Mouse (Mus musculus): ENCODE data around the gene Gsk3b.
"Not testable (repeated sequence)": the region's sequence is repeated elsewhere in the genome, so short reads cannot be mapped to it uniquely, and the experiment has no call there.

Gsk3b gene

DNA sequence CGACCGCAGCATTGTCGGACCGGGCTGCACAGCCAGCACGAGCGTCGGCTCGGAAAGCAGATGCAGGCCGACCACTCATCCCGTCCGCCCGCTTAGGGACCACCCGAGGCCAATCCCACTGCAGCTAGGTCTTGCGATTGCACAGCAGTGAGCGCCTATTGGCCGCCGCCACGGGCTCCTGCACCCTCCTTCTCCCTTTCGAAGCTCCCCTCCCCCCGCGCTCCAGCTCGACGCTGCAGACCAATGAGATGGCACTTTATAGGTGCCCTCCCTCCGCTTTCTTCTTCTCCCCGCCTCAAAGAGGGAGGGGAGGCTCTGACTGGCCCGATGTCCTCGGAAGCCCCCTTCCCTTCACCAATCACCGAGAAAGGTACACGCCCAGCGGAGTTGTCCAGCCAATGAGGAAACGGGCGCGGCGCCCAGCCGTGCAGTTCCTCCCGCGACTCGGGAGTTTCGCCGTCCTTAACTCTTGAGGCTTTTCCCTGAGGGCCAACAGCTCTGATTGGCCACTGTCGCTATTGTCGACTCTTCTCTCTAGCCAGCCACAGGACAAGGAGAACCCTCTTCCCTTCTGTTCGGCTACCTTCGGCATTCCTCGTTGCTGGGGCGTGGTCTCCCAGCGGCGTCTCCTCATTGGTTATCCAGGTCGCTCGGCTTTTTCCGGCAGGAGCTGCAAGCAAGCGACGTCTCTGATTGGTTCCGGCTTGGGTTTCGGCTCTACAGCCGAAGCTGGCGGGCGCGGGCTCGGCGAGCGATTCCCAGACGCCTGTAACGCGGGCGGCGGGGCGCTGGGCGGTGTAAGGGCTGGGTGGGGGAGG, at the start of gene Gsk3b:
Gene Gsk3b (plus strand): TSS at position 373 of the 818 bp plus-strand sequence.
- DNase-seq, result peak; percentile 97 to 100

DNA sequence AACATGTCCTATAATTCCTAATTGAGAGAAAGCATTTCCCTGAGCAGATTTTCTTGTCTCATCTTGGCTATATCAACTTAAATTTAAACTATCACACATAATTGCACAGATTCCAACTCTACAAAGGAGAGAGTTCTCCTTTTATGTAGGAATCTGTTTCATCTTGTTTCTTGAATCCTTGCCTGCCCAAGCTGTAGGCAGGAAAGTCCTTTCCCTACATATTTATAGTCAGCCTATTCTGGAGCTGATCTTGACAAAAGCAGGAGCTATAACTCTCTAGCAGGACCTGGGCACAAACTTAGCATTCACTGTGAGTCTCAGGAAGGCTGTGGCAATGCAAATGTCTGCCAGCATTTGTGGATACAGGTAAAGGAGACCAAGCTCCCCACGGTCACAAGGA, 46.6 kb upstream of the Gsk3b start:
- no peak for DNase-seq

DNA sequence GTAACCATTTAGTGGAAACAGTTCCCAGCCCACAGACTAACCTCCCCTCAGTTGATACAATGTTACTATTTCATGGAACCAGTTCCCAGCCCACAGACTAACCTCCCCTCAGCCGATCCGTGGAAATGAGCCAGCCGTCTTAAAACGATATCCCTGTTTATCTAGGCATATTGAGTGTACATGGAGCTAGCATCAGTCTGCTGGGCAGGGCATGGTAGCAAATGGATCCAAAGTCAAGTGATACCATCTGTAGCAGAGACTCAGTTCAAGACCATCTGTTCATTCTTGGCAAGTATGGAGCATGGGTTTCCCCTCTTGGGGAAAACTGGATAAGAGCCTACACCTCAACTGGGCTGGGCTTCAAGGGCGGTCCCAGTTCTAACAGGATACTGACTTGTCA, 44.2 kb upstream of the Gsk3b start:
- DNase-seq, result no peak

DNA sequence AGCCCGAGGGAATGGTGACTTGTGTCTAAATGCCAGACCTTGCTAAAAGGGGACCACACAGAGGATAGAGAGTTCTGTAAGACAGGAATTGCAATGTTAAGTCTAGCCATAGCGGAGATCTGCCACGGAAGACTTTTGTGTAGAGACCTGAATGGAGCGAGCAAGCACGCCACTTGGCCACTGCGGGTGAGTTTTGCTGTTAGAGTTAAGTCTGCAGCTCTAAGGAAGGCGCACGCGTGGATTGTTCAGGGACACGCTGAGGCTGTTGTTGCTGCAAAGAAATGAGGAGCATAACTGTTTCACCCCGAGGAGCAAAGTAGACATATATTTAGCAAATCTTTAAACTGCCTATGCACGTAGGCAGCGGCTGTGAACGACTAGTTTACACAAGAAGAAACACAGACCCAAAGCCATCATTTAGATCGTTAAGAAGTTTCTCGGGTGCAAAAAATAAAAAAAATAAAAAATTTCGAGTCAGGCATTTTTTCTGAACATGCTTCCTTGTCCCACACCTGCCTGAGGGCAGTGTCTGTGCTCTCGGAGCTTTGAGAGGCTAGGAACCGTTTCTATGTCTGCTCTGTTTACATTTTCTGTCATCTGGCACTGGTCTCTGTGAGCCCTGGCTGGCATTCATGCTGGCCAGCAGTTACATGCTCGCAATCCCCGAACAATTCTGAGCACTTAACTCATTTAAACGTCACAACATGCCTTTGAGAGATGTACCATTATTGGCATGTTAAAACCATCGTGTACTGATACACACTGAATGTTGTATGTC, 40.8 kb upstream of the Gsk3b start:
- no peak for DNase-seq

DNA sequence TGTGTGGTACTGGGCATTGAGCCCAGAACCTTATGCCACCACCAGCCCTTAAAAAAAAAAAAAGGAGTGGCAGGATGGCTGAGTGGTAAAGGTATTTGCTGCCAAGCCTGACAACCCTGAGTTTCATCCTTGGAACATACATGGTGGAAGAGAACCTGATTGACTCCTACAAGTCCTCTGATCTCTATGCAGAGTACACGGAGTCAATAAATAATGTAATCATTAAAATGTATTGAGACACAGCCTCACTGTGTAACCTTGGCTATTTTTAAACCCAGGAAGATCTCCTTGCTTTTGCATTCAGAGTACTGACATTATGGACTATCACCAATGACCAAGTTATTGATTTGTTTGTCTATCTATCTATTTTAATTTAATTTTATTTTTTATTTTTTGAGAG, 30.9 kb upstream of the Gsk3b start:
- DNase-seq, result no peak

DNA sequence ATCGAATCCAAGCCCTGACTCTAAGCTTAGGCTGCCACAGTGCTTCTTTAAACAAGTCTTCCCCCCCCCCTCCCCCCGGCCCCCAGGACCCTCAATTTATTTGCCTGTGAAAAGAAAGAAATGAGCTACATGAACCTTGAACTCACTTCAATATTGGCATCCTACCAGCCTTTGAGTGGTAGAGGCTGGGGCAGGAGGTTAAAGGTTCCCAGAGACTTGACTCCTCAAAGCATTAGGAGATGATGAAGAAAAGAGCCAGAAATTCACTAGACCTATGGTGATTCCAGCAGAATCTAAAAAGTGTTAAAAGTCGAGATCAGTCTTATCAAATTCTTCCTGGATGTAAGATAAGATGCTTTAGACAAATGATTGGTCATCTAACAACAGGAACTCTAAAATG, 30.0 kb upstream of the Gsk3b start:
- DNase-seq, result no peak

DNA sequence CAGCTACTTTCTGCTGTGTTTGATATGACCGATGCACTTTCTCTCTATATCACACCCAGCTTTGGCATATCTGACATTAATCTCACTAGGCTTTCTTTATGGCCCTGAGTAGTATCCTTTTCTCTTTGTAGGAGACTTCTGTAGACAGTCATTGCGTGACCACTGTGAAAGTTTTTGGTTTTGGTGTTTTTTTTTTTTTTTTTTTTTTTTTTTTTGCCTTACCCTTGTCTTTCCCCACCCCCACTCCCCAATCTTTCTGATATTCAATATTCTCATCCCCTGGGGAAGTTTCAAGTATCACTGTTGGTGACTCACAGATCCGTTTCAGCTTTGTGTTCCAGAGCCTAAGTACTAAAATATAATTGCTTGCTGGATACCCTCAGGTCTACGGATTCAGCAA, 29.2 kb upstream of the Gsk3b start:
- DNase-seq, result no peak

DNA sequence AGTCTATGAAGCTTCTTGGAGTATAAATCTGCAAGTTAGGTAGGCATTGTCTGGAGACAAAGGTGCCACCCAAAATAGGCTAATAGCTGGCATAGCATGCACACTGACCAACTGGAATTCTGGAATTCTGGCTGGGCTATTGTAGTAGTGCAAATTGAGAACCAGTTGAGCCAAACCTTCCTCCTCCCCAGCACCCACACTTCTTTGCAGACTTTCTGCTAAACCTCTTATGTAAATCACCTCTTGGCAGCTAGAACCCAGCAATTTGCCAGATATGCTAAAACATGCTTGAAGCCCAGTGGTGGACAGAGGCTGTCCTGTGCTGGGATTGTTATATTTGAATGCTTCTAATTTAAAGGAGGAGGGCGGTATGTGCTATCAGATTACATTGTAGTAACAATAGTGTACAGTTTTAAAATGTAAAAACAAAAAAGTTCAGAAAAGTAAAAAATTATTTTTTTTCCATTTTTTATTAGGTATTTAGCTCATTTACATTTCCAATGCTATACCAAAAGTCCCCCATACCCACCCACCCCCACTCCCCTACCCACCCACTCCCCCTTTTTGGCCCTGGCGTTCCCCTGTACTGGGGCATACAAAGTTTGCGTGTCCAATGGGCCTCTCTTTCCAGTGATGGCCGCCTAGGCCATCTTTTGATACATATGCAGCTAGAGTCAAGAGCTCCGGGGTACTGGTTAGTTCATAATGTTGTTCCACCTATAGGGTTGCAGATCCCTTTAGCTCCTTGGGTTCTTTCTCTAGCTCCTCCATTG, 14.8 kb upstream of the Gsk3b start:
- DNase-seq, result not testable (repeated sequence)

DNA sequence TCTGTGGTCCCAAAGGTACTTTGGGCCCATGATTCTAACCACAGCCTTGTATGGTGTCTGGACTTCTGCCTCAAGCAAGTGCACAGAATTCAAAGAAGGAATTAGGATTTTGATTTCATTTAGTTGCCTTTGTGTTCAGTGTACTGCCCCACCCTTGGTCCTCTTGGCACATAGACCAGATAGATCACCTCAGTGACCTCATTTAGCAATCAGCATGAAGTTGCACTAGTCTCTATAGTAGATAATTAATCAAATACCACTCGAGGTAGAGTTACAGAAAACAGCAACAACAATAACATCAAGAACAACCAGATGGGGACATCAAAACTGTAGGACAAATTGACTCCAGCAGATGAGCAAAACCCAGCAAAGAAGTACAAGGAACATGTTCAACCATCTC, 8.6 kb upstream of the Gsk3b start:
- no peak for DNase-seq

DNA sequence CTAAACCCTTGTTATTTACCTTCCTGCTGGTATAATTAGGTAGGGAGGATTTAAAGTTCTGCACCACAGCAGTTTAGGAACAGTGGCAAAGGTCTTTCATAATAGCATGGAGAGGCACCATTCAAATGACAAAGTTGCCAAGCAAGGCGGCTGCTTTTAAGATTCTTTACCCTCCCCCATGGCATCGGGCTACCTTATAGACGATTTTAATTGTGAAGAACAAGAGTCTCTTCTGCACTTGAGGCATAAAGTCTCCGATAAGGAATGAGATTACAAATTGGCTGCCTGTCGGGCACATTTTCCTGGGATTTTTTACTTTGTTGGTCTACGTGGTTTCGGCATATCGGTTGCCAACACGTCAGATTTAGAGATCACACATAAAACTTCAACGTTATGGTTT, 1.6 kb upstream of the Gsk3b start:
- DNase-seq, result no peak

DNA sequence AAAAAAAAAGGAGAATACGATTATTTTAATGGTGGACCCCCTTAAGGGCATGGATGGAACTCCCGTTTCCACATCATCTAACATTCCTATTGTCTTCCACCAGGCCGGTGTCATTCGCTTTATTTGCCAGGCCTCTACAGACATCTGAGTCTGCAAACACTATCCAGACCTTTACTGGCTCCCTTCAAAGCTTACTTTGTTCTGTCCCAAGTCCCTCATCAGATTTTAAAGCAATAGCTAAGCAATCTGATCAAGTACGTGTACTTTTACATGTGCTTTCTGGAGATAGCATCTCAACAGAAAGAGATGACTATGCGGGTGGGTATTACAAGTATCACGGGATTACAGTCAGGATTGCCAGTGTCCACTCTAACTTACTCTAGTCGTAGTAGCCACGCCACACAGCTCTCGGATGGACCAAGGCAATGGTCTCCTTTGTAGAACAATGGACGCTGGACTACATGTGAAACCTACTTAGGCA, 1.1 kb upstream of the Gsk3b start:
- no peak for DNase-seq

DNA sequence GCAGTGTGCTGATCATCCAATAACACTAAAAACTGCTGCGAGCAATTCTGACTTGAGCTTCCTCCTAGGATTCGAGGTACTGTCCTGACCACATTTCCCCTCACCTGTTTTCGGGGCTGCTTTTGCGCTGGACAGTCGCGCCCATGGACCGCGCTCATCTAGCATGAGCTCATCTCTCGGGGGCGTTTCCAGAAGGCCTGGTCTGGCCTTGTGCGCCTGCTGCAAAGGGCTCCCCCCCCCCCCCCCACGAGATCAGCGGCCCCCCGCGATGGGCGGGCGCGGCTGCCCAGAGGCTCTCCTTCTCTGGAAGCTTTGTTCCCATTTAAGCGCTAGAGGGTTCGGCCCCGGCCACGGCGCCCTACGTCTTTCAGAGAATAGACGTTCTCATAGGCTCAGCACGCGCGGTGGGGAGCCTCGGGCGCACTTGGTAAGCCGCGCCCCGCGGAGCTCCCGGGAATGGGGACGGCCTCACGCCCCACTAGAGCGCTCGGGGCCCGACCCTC, 624 bp upstream of the Gsk3b start:
- DNase-seq, result no peak

DNA sequence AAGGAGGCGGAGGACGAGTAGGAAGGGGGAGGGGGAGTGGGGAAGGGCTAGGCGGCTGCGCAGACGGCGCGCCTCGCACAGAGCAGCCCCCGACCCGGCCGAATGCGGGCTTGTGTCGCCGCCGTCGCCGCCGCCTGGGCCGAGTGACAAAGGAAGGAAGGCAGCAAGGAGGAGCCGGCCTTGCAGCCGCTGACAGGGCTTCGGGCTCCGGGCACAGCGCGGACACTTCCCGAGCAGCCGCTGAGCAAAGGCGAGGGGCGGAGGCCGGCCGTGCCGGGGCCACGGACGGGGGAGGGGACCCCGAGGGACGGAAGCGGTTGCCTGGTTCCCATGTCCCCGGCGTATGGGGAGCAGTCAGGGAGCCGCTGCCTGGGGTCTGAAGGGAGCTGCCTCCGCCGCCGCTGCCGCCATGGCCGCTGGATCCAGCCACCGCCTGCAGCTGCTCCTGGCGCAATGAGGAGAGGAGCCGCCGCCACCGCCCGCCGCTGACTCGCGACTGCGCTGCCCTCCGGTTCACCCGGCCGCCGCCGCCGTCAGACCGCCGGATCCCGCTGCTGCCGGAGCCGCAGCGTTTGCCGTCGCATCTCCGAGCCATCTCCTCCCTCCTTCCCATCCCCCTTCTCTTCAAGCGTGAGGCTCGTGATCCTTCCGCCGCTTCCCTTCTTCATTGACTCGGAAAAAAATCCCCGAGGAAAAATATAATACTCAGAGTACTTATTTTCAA, 808 bp downstream of the Gsk3b start:
- DNase-seq, result no peak

DNA sequence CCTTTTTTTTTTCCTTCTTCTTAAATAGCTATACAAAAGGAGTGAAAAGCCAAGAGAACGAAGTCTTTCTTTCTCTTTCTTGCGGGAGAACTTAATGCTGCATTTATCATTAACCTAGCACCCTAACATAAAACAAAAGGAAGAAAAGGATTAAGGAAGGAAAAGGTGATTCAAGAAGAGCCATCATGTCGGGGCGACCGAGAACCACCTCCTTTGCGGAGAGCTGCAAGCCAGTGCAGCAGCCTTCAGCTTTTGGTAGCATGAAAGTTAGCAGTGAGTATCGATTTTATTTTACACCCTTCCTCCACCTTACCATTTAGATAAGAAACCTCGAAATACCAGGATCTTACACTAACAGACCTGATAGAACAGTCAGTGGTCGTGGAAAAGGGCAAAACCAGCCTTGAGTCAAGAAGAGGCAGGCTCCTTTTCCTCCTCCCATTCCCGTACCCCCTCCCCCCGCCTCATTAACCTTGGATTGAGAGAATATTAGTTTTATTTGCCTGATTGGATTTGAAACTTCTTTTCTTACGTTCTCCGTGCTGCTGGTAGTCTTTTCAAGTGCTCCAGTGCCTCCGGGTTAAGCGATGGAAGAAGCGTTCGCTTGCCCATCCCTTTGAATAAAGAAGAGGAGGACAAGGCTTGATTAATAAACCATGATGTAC, 1.7 kb downstream of the Gsk3b start:
- DNase-seq, result peak; percentile 8 to 14

DNA sequence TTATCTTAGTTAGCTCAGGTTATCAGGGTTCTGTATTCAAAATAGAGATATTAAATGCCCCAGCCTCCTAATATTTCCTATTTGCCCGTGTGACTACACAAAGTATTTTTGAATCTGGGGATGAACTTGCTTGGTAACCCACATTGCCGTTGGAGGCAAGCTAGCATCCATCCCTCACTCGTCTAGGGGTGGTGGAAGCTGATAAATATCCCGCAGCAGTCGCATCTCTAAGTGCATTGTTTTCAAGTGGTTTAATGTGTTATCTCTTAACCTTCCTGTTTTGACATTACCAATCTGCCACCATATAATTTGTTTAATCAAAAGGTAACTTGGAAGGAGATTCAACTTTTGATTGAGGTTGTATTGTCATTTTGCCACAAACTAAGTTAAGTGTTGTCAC, 2.2 kb downstream of the Gsk3b start:
- DNase-seq, result no peak

DNA sequence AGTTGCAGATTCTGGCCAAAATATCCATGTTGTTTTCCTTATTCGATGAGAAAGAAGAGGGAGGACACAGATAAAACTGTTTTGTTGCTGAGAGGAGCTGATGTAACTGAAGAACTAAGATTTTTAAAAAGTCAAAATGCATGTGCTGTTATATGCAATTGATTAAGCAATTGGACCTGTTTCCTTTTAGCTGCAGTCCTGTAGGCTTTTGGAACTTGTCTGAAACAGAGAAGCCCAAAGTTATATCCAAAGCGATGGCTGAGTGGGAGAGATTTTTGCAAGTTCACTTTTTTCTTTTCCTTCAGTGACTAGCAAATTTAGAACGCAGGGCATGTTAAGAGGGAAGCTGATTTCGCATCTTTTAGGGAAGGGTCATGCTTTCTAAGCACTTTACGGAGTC, 2.9 kb downstream of the Gsk3b start:
- no peak for DNase-seq

DNA sequence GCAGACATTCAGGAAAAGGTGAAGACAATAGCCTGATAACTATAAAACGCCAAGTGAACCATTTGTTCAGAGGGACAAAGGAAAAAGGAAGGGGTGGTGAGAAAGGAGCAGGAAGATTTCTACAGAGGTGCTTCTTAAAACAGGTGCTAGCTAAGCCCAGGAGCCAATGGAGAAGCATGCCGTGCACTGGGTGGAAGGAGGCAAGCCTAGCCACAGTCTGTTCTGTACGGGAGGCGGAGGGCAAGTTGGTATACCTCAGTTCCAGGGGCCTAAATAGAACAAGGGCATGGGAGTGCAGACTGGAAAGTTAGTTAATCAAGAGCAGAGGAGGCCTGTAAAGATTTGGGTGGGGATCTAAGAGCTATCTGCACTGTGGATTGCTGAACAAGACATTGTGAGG, 3.8 kb downstream of the Gsk3b start:
- DNase-seq, result peak; percentile 25 to 49

DNA sequence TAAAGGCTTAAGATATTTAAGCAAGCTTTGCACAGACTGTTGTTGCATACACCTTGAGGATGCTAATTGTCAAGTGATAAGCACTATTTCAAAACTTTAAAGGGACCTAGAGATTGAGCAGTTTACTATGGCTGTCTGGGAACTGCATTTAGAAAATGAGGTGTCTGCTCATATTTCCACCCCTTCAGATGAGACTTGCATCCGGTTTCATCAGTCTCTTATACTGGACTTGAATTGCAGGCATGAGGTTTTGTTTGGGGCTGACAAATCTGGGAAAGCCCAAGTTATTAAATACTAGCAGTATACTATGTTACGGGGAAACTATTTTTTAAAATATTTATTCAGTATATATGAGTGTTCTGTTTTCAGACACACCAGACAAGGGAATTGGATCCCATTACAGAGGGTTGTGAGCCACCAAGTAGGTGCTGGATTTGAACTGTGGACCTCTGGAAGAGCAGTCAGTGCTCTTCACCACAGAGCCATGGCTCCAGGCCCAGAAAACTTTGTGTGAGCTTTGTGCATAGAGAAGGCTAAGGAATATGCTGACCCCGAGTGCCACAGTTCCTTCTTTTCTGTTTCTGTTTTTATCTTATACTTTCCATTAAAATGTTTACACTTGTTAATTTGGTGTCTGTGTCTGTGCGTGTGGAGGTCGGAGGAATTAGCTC, 6.5 kb downstream of the Gsk3b start:
- DNase-seq, result no peak

DNA sequence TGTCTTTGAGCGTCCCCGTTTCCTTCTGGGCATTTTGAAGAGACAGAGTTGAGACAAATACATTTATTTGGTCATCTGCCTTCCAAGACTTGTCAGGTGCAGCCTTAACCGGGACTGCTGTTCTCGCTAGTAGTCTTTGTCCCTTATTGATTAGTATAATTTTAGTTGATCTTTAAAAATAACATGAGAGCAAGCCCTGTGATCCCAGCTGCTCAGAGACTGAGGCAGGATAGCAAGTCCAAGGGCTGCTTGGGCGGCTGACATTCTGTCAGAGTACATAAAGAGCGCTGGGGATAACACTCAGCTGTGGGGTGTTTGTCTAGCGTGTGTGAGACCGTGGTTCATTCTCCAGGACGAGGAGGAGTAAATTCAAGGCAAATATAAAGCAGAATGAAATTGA, 8.7 kb downstream of the Gsk3b start:
- DNase-seq, result no peak

DNA sequence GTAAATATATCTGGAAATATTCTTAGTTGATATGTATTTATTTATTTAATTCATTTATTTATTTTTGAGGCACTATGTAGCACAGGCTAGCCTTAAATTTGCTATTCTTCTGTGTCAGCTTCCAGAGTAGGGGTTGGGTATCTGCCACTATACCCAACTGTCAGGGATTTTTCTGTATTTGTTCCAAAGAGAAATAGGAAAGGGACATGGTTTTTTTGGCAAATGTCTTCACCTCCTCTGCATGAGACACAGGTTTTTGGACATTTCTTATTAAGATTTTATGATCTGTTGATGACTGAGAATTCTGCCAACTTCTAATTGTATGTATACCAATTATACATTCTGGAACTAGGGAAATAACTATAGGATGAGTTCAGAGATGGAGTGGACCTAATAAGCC, 10.5 kb downstream of the Gsk3b start:
- DNase-seq, result no peak

DNA sequence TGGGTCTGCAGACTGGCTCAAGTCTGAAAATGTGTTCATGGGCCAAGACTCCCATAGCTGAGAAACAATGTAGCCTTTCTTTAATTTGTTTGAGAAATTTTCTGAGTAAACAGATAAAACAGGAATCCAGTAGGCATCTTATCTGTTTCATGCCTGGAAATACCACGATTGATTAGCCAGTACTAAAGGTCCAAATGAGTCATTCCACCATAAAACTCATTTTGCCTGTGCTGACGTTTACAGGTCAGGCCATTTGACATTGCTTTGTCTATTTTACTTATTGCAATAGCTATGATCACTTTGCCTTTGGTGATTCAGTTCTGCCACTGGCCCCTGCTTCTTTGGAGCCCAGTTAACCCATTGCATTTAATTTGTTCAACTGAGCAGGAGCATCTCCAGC, 11.8 kb downstream of the Gsk3b start:
- DNase-seq, result no peak
